Mouse (Mus musculus) hindbrain, embryonic 10.5 days (tissue): ENCODE data around the gene Phc2. TPM values are rescaled to one million over a fixed set of nuclear protein-coding genes. Genes with fewer than 3 reads are reported as not detected.
"Not testable (repeated sequence)": the region's sequence is repeated elsewhere in the genome, so short reads cannot be mapped to it uniquely, and the experiment has no call there.

ENCODE experiments used
- DNase-seq: peaks from one replicate; pipeline ENCODE4 v3.0.0-alpha.2; 2017; ENCODE audit warnings: low spot score
- H3K27ac ChIP-seq: fragments of 300-500 bp; sonication (generic); 2 replicates; pipeline ENCODE4 v1.5.1; 2016; ENCODE audit warnings: mild to moderate bottlenecking, moderate library complexity
- H3K27me3 ChIP-seq: fragments of 300-500 bp; sonication (generic); 2 replicates; pipeline ENCODE4 v1.6.1; 2016; ENCODE audit warnings: mild to moderate bottlenecking; ENCODE audit not compliant: poor library complexity, insufficient read depth, severe bottlenecking
- H3K36me3 ChIP-seq: fragments of 300-500 bp; sonication (generic); 2 replicates; pipeline ENCODE4 v1.6.1; 2016; ENCODE audit warnings: mild to moderate bottlenecking, moderate library complexity
- H3K4me1 ChIP-seq: fragments of 300-500 bp; sonication (generic); replicated peaks from 2 replicates; pipeline ENCODE4 v1.6.1; 2016; ENCODE audit warnings: mild to moderate bottlenecking
- H3K4me3 ChIP-seq: fragments of 300-500 bp; sonication (generic); 2 replicates; pipeline ENCODE4 v1.5.1; 2016; ENCODE audit warnings: mild to moderate bottlenecking, moderate library complexity
- H3K9me3 ChIP-seq: fragments of 300-500 bp; sonication (generic); 2 replicates; pipeline ENCODE4 v1.6.1; 2016; ENCODE audit warnings: mild to moderate bottlenecking, moderate library complexity
- WGBS: fragments of 180-500 bp; shearing (Covaris S2); methylation state at CpG from one replicate; pipeline ENCODE4 v1.1.7; 2016; 5-methylcytosine and 5-hydroxymethylcytosine counted together
- polyA plus RNA-seq: library from polyadenylated mRNA; unstranded; fragments of >200 nt; fragmentation: Nextera tagmentation; extraction: Ambion mirVana; gene quantifications from 2 replicates; pipeline ENCODE4 v1.2.1, GENCODE M21; 2016

The Phc2 gene
- polyA plus RNA-seq, 1 experiment from 2014 or later = 62.2 TPM

GRCm38 (mm10) chr4:128655446-128655845 is 944 bp downstream of the Phc2 start:
- H3K4me1 ChIP-seq = peaks cover 35% of the 10 kb centered on the region
- peak overlapping the region; percentile 79; the same call in 1 of the 2 replicates for H3K27ac ChIP-seq
- peak overlapping the region; percentile 77 for H3K4me3 ChIP-seq
- WGBS = 13% methylated on average over 12 of the region's 12 CpGs
- no peak for DNase-seq
- no peaks in the 10 kb centered on the region for H3K36me3 ChIP-seq
- H3K9me3 ChIP-seq = no peaks in the 10 kb centered on the region
- peaks cover 40% of the 10 kb centered on the region for H3K27me3 ChIP-seq

- H3K9me3 ChIP-seq = no peaks in the 10 kb centered on the region
- DNase-seq = no peak
- no peak overlapping the region for H3K27ac ChIP-seq
- 83% methylated on average over 8 of the region's 8 CpGs for whole genome bisulfite sequencing
- no peak overlapping the region for H3K4me3 ChIP-seq
- H3K4me1 ChIP-seq = peaks cover 12% of the 10 kb centered on the region
- H3K27me3 ChIP-seq = peaks cover 33% of the 10 kb centered on the region
- H3K36me3 ChIP-seq = no peaks in the 10 kb centered on the region
Observed at GRCm38 (mm10) chr4:128660196-128660595, 5.7 kb downstream of the Phc2 start.

- Histone ChIP-seq H3K4me3 (no peak overlapping the region), H3K27me3 (peaks cover 25% of the 10 kb centered on the region), H3K27ac (no peak overlapping the region), H3K4me1 (peaks cover 5% of the 10 kb centered on the region; the same call in 1 of the 2 replicates), H3K9me3 (no peaks in the 10 kb centered on the region), H3K36me3 (no peaks in the 10 kb centered on the region)
- no peak for DNase-seq
- 85% methylated on average over 8 of the region's 8 CpGs for WGBS
Observed at GRCm38 (mm10) chr4:128661063-128661462, 6.6 kb downstream of the Phc2 start.

GRCm38 (mm10) chr4:128664002-128664401 is 9.5 kb downstream of the Phc2 start:
- Histone ChIP-seq H3K4me1 (peaks cover 5% of the 10 kb centered on the region; the same call in 1 of the 2 replicates), H3K9me3 (no peaks in the 10 kb centered on the region), H3K27me3 (0 out of 2 replicates have a peak, but pooled peaks cover 2% of the 10 kb centered on the region), H3K36me3 (no peaks in the 10 kb centered on the region), H3K4me3 (no peak overlapping the region), H3K27ac (no peak overlapping the region)
- no peak for DNase-seq
- WGBS = 77% methylated on average over 3 of the region's 3 CpGs

GRCm38 (mm10) chr4:128666362-128666761 is 11.9 kb downstream of the Phc2 start:
- WGBS = 83% methylated on average over 7 of the region's 7 CpGs
- not testable (repeated sequence) for H3K9me3 ChIP-seq, H3K4me3 ChIP-seq, DNase-seq, H3K36me3 ChIP-seq, H3K27me3 ChIP-seq, H3K27ac ChIP-seq
- peaks cover 16% of the 10 kb centered on the region for H3K4me1 ChIP-seq

- WGBS = 69% methylated on average over 4 of the region's 4 CpGs
- peaks cover 20% of the 10 kb centered on the region for H3K4me1 ChIP-seq
- not testable (repeated sequence) for DNase-seq
Observed at GRCm38 (mm10) chr4:128667195-128667594, 12.7 kb downstream of the Phc2 start.

GRCm38 (mm10) chr4:128669229-128669628 is 14.7 kb downstream of the Phc2 start:
- no peaks in the 10 kb centered on the region for H3K36me3 ChIP-seq
- H3K4me1 ChIP-seq = peaks cover 18% of the 10 kb centered on the region
- no peak overlapping the region for H3K27ac ChIP-seq
- no peak for DNase-seq
- no peaks in the 10 kb centered on the region for H3K27me3 ChIP-seq
- H3K9me3 ChIP-seq = no peaks in the 10 kb centered on the region
- 82% methylated on average over 6 of the region's 6 CpGs for WGBS
- H3K4me3 ChIP-seq = no peak overlapping the region

More at GRCm38 (mm10) chr4:128667195-128667594, 12.7 kb downstream of the Phc2 start:
- not testable (repeated sequence) for H3K27ac ChIP-seq, H3K36me3 ChIP-seq, H3K4me3 ChIP-seq, H3K9me3 ChIP-seq, H3K27me3 ChIP-seq

- no peak overlapping the region for H3K4me3 ChIP-seq
- peaks cover 18% of the 10 kb centered on the region for H3K4me1 ChIP-seq
- DNase-seq = peak; percentile 62
- H3K36me3 ChIP-seq = no peaks in the 10 kb centered on the region
- H3K27me3 ChIP-seq = no peaks in the 10 kb centered on the region
- 40% methylated on average over 11 of the region's 11 CpGs for WGBS
- H3K9me3 ChIP-seq = no peaks in the 10 kb centered on the region
- H3K27ac ChIP-seq = peak overlapping the region; percentile 67
Observed at GRCm38 (mm10) chr4:128670566-128671191, 16.2 kb downstream of the Phc2 start.

GRCm38 (mm10) chr4:128672494-128672893 is 18.0 kb downstream of the Phc2 start:
- Histone ChIP-seq H3K27me3 (no peaks in the 10 kb centered on the region), H3K36me3 (no peaks in the 10 kb centered on the region), H3K27ac (no peak overlapping the region), H3K4me3 (no peak overlapping the region), H3K4me1 (peaks cover 18% of the 10 kb centered on the region), H3K9me3 (no peaks in the 10 kb centered on the region)
- WGBS = 88% methylated on average over 4 of the region's 4 CpGs
- no peak for DNase-seq

GRCm38 (mm10) chr4:128678564-128679217 is 24.2 kb downstream of the Phc2 start:
- no peak overlapping the region for H3K4me3 ChIP-seq
- WGBS = 52% methylated on average over 13 of the region's 13 CpGs
- no peaks in the 10 kb centered on the region for H3K27me3 ChIP-seq
- peaks cover 30% of the 10 kb centered on the region for H3K4me1 ChIP-seq
- no peaks in the 10 kb centered on the region for H3K9me3 ChIP-seq
- no peaks in the 10 kb centered on the region for H3K36me3 ChIP-seq
- peak overlapping the region; percentile 78 for H3K27ac ChIP-seq
- no peak for DNase-seq

GRCm38 (mm10) chr4:128681126-128681525 is 26.6 kb downstream of the Phc2 start:
- Histone ChIP-seq H3K9me3 (no peaks in the 10 kb centered on the region), H3K4me1 (peaks cover 40% of the 10 kb centered on the region), H3K36me3 (no peaks in the 10 kb centered on the region), H3K27me3 (no peaks in the 10 kb centered on the region), H3K4me3 (no peak overlapping the region), H3K27ac (peak overlapping the region; percentile 35; the same call in 1 of the 2 replicates)
- DNase-seq = peak; percentile 45
- WGBS = 45% methylated on average over 8 of the region's 8 CpGs

GRCm38 (mm10) chr4:128682281-128682680 is 27.8 kb downstream of the Phc2 start:
- Histone ChIP-seq H3K9me3 (0 out of 2 replicates have a peak, but pooled peaks cover 2% of the 10 kb centered on the region), H3K27ac (no peak overlapping the region), H3K27me3 (no peaks in the 10 kb centered on the region), H3K4me1 (peaks cover 40% of the 10 kb centered on the region), H3K36me3 (no peaks in the 10 kb centered on the region), H3K4me3 (no peak overlapping the region)
- WGBS = 93% methylated on average over 13 of the region's 13 CpGs
- no peak for DNase-seq

GRCm38 (mm10) chr4:128683706-128684105 is 29.2 kb downstream of the Phc2 start:
- peaks cover 41% of the 10 kb centered on the region for H3K4me1 ChIP-seq
- no peaks in the 10 kb centered on the region for H3K27me3 ChIP-seq
- WGBS = 51% methylated on average over 3 of the region's 3 CpGs
- peak overlapping the region; percentile 6; the same call in 1 of the 2 replicates for H3K27ac ChIP-seq
- H3K4me3 ChIP-seq = no peak overlapping the region
- H3K36me3 ChIP-seq = no peaks in the 10 kb centered on the region
- DNase-seq = no peak
- 0 out of 2 replicates have a peak, but pooled peaks cover 6% of the 10 kb centered on the region for H3K9me3 ChIP-seq
